Mouse (Mus musculus) cerebellum, adult 2 months (tissue): ENCODE results near the gene Tspan5.

Source experiments
- CTCF ChIP-seq: fragments of 200-500 bp; IDR thresholded peaks from 2 replicates; pipeline ENCODE4 v1.5.1; 2011; ENCODE audit warnings: low read depth, mild to moderate bottlenecking, control low read depth, low read length, moderate library complexity, borderline replicate concordance; ENCODE audit not compliant: insufficient read depth
- POLR2A ChIP-seq: fragments of 200-500 bp; IDR thresholded peaks from 2 replicates; pipeline ENCODE4 v1.6.1; 2011; ENCODE audit warnings: low read length, control low read depth, borderline replicate concordance; ENCODE audit not compliant: insufficient read depth

GRCm38 (mm10) chr3:138859666-138860065 lies 117.7 kb downstream of the Tspan5 start:
- no peak for TF ChIP-seq CTCF
- TF ChIP-seq POLR2A: no peak
